Mouse (Mus musculus) heart, adult 8-10 months (tissue): ENCODE measurements around the gene Tas2r122. TPM values are rescaled to one million over a fixed set of nuclear protein-coding genes. Genes with fewer than 3 reads are reported as not detected.
"Not testable (repeated sequence)": the region's sequence is repeated elsewhere in the genome, so short reads cannot be mapped to it uniquely, and the experiment has no call there.

Experiments used
- DNase-seq: peaks from one replicate; pipeline ENCODE4 v3.0.0; 2022; ENCODE audit warnings: low spot score
- total RNA-seq, 4 experiments: library from RNA; stranded (reverse); gene quantifications; 2 replicates each; pipeline ENCODE4 v1.2.4; 2022

Gene Tas2r122
- total RNA-seq: not detected

- DNase-seq: no peak
Observed at GRCm38 (mm10) chr6:132711828-132712227, at the start of gene Tas2r122. Gene Tas2r122, minus strand, starts transcription at chr6:132711928.

DNA sequence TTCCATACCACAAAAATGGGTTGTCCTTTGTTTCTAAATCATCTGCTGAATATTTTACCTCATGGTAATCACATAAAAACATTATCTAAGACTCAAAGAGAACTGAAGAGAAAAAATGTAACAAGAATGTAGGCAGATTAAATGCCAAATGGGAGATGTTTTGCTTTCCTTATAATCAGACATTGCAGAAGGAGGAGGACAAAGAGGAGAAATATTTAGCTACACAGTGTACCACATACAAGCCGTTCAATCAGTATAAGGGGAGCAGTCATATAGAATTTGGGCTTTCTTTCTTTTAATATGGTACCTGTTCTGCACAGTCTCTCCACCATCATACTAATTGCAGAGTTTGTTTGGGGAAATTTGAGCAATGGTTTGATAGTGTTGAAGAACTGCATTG lies 42.7 kb upstream of the Tas2r122 start, which contains the start of gene Tas2r124:
Tas2r124 (plus strand) TSS at position 301 of the 400 bp plus-strand sequence.
- no peak for DNase-seq

DNA sequence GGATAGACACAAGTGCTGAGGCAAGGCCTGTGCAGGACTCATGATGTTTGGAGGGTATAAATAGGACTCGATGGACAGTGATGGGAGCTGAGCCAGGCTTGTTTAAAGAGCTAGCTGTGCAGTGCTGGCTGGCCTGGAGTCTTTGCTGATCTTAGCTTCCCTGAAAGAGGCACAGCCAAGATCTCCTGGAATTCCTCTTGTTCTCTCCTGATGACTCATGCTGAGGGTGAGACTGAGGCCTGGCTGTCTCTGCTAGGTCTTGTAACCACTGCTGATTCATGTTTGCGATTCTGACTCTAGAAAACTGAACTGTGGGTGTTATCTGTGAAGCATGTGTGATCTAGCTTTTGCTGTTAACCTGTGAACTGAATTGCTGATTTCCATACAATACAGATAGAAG lies 38.5 kb upstream of the Tas2r122 start:
- no peak for DNase-seq

GRCm38 (mm10) chr6:132737935-132738334 lies 26.2 kb upstream of the Tas2r122 start, which contains the start of gene Tas2r115:
Gene Tas2r115, minus strand, starts transcription at chr6:132738035.
- no peak for DNase-seq

DNA sequence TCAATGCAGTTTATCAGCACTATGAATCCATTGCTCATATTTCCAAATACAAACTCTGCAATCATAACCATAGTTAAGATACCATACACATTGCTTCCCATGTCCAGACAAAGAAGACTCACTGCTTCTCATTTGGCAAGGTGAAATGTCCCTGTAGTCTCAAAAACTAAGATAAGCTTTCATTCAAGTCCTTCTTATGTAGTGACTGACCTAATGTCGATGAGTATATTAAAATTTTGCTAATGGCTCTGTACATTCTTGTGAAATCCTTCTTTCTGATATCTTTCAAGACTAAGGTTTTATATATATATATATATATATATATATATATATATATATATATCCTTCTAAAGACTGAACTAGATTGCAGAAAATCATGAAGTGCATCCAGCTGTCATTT lies 10.8 kb downstream of the Tas2r122 start, which contains the start of gene Tas2r121:
Tas2r121 (minus strand) TSS at position 101 of the 400 bp plus-strand sequence.
- no peak for DNase-seq

GRCm38 (mm10) chr6:132691596-132691995 lies 20.1 kb downstream of the Tas2r122 start:
- not testable (repeated sequence) for DNase-seq

Other genes with a start within 250 kb of the Tas2r122 start
- not detected for gene Prh1, start 142.1 kb downstream of the Tas2r122 start, total RNA-seq
- not detected for gene Prp2, start 116.0 kb downstream of the Tas2r122 start, total RNA-seq
- not detected for gene A630073D07Rik, start 60.4 kb downstream of the Tas2r122 start, total RNA-seq
- not detected for gene Tas2r120, start 55.0 kb downstream of the Tas2r122 start, total RNA-seq
- gene Tas2r121, start 10.9 kb downstream of the Tas2r122 start, total RNA-seq: not detected
- not detected for gene Tas2r115, start 26.1 kb upstream of the Tas2r122 start, total RNA-seq
- not detected for gene Tas2r124, start 42.8 kb upstream of the Tas2r122 start, total RNA-seq
- gene Tas2r102, start 50.2 kb upstream of the Tas2r122 start, total RNA-seq: not detected
- gene Tas2r136, start 66.2 kb upstream of the Tas2r122 start, total RNA-seq: not detected
- gene Tas2r117, start 90.9 kb upstream of the Tas2r122 start, total RNA-seq: not detected
- not detected for gene Tas2r123, start 135.2 kb upstream of the Tas2r122 start, total RNA-seq
- not detected for gene Tas2r116, start 143.5 kb upstream of the Tas2r122 start, total RNA-seq
- gene Tas2r110, start 156.1 kb upstream of the Tas2r122 start, total RNA-seq: not detected
- gene Tas2r113, start 181.1 kb upstream of the Tas2r122 start, total RNA-seq: not detected
- gene Tas2r125, start 197.7 kb upstream of the Tas2r122 start, total RNA-seq: not detected
- gene Tas2r129, start 239.2 kb upstream of the Tas2r122 start, total RNA-seq: not detected
- gene Tas2r131, start 246.0 kb upstream of the Tas2r122 start, total RNA-seq: not detected